Mouse (Mus musculus) olfactory bulb, adult 2 months (tissue): ENCODE measurements around the gene Pcnt.

ENCODE experiments used
- CTCF ChIP-seq: fragments of 200-500 bp; IDR thresholded peaks from 2 replicates; pipeline ENCODE4 v1.5.1; 2012; ENCODE audit warnings: low read depth, mild to moderate bottlenecking, low read length, moderate library complexity; ENCODE audit not compliant: insufficient read depth
- POLR2A ChIP-seq: fragments of 200-500 bp; IDR thresholded peaks from 2 replicates; pipeline ENCODE4 v1.6.1; 2012; ENCODE audit warnings: mild to moderate bottlenecking, low read depth, low read length, moderate library complexity; ENCODE audit not compliant: insufficient read depth

GRCm38 (mm10) chr10:76391166-76391565 lies 51.4 kb downstream of the Pcnt start:
- no peak for TF ChIP-seq CTCF
- no peak for TF ChIP-seq POLR2A
